Mouse (Mus musculus): ENCODE measurements around the gene Engase. TPM values are rescaled to one million over a fixed set of nuclear protein-coding genes. Genes with fewer than 3 reads are reported as not detected.

The Engase gene
- polyA plus RNA-seq, 3 experiments from 2014 or later, result 1.7 to 1.9 (median 1.9) TPM

GRCm38 (mm10) chr11:118534382-118535092 is 57.9 kb downstream of the Engase start:
- no peak for ATAC-seq

- ATAC-seq, result no peak
These were observed 61.4 kb downstream of the Engase start for GRCm38 (mm10) chr11:118538008-118538407.

Other genes starting within 250 kb of the Engase start
- gene Cyth1, start 228.2 kb upstream of the Engase start, polyA plus RNA-seq (2017; shearing (Covaris generic)), result 10 to 100 TPM; 33.8 to 51.6 (median 41.7) TPM
- 10 to 100 TPM; 14.3 to 24.4 (median 22.5) TPM for gene Usp36, start 186.6 kb upstream of the Engase start, polyA plus RNA-seq (2017; shearing (Covaris generic))
- gene Cep295nl, start 134.3 kb upstream of the Engase start, polyA plus RNA-seq (2017; shearing (Covaris generic)), result under 1 TPM in 2 of 3 experiments, not detected in 1; 0.28 to 0.29 TPM
- 10 to 100 TPM in 2 of 3 experiments, 1 to 10 TPM in 1; 6.1 to 17.3 (median 16.4) TPM for gene Timp2, start 121.1 kb upstream of the Engase start, polyA plus RNA-seq (2017; shearing (Covaris generic))
- 100 to 1,000 TPM in 2 of 3 experiments, 10 to 100 TPM in 1; 86.5 to 166 (median 133) TPM for gene Lgals3bp, start 74.7 kb upstream of the Engase start, polyA plus RNA-seq (2017; shearing (Covaris generic))
- 10 to 100 TPM; 23.6 to 35.7 (median 25.1) TPM for gene Cant1, start 57.7 kb upstream of the Engase start, polyA plus RNA-seq (2017; shearing (Covaris generic))
- gene C1qtnf1, start 48.6 kb upstream of the Engase start, polyA plus RNA-seq (2017; shearing (Covaris generic)), result not detected